In the genomic region with DNA sequence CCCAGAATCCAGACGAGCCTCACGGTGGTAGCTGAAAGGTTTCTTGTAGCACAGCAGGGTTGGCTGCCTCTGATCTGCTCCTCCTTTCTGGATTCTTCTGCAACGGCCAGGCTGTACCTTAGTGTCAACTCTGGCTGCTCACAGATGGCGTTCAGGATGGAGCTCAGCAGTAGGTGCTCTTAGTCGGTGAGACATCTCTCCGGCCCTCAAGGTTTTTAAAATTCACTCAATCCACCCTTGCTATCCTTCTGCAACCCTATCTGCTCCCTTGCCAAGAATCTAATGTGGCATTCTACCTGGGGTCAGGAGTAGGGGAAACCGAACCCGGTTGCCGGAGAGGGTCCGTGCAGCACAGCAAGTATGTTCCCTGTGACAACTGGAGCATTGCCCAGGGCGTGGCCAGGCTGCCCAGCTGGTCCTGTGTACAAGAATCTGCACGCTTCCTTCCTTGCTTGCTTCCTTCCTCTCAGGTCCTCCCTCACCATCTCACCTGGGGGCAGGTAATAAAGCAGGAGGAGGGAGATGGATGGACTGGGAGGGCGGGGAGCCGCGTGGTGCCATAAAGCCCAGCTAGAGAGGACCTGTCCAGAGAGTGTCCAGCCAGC, we compare ENCODE assay signal across 9 mouse cellular contexts. TPM values are rescaled to one million over a fixed set of nuclear protein-coding genes. Genes with fewer than 3 reads are reported as not detected.
DNase-seq lines count a peak whose midpoint lies in the region; ATAC-seq lines count a peak whose summit lies in the region.
"Had no signal": no experiment of that assay in that cellular context is flagged by ENCODE, and none has a peak within 500 bp of the region (broad histone marks: within the 10 kb centered on the region; RNA-seq: fewer than 3 reads in every experiment).

Gene Bhlha9 (plus strand): TSS at position 600 of the 605 bp plus-strand sequence.

- no peak for DNase-seq in heart, embryonic 10.5 days (ENCODE audit: low spot score)
- no peak for DNase-seq in heart, postnatal 36 days
- DNase-seq in urinary bladder, postnatal 14 days (ENCODE audit: low spot score) = peak; percentile 12
- no peak for DNase-seq in urinary bladder, adult 2 months (ENCODE audit: low spot score)
- DNase-seq in limb, embryonic 11.5 days (ENCODE audit: low spot score) = no peak
- no peak for DNase-seq in retina, embryonic 14.5 days (ENCODE audit: low spot score)
- DNase-seq in gastrocnemius, adult 18-20 months (ENCODE audit: low spot score) = no peak

- no peak for ATAC-seq in limb, embryonic 11.5 days (ENCODE audit: insufficient number of reproducible peaks, low FRiP score, low TSS enrichment, low read depth)
- no peak for ATAC-seq in monocyte, adult 5-6 weeks (replicated peaks; ENCODE audit: insufficient number of reproducible peaks, low FRiP score, low TSS enrichment, poor library complexity, severe bottlenecking)

- peak within 1 kb of the TSS; percentile 78 for H3K4me2 ChIP-seq in limb, embryonic 11.5 days (ENCODE audit: low read depth, severe bottlenecking)

- no peak within 1 kb of the TSS for H3K27ac ChIP-seq in heart, embryonic 10.5 days
- no peak within 1 kb of the TSS for H3K27ac ChIP-seq in limb, embryonic 11.5 days (replicated peaks; ENCODE audit: low read depth, low read length)

- peak within 1 kb of the TSS; percentile 57 for H3K4me3 ChIP-seq in heart, embryonic 10.5 days
- peak within 1 kb of the TSS; percentile 36 for H3K4me3 ChIP-seq in limb, embryonic 11.5 days (ENCODE audit: low read depth, low read length)

- intact Hi-C loops in heart, postnatal 36 days (cut with DNase I) = no loop called here

- peak within 1 kb of the TSS; percentile 58 for H3K9ac ChIP-seq in limb, embryonic 11.5 days (ENCODE audit: low read length)

- no peaks in the 10 kb centered on the region for H3K9me3 ChIP-seq in heart, embryonic 10.5 days
- no peaks in the 10 kb centered on the region for H3K9me3 ChIP-seq in limb, embryonic 11.5 days (ENCODE audit: control insufficient read depth, low read length)

- H3K36me3 ChIP-seq in heart, embryonic 10.5 days = no peaks in the 10 kb centered on the region
- H3K36me3 ChIP-seq in limb, embryonic 11.5 days (ENCODE audit: control insufficient read depth, insufficient read depth, low read length) = no peaks in the 10 kb centered on the region

- WGBS in heart, embryonic 10.5 days = 55% methylated on average over 15 of the region's 15 CpGs
- 57% methylated on average over 15 of the region's 15 CpGs for WGBS in limb, embryonic 11.5 days

- H3K27me3 ChIP-seq in heart, embryonic 10.5 days (ENCODE audit: insufficient read depth, poor library complexity, severe bottlenecking) = peaks cover 95% of the 10 kb centered on the region
- H3K27me3 ChIP-seq in limb, embryonic 11.5 days (ENCODE audit: control insufficient read depth, insufficient read depth, low read length) = peaks cover 43% of the 10 kb centered on the region

- peaks cover 11% of the 10 kb centered on the region for H3K4me1 ChIP-seq in heart, embryonic 10.5 days
- H3K4me1 ChIP-seq in limb, embryonic 11.5 days (ENCODE audit: control insufficient read depth, insufficient read depth, low read length) = peaks cover 6% of the 10 kb centered on the region; the same call in 1 of the 2 replicates

RNA-seq across cellular contexts. Expression of gene Bhlha9, which starts in this region (rescaled TPM):
- 0.31 and 2.1 TPM in 2 replicates for polyA plus RNA-seq in heart, embryonic 10.5 days (2016; fragmentation: Nextera tagmentation; extraction: Ambion mirVana)
- total RNA-seq in heart, postnatal 36 days (2021) = not detected
- polyA plus RNA-seq in urinary bladder, adult 2 months (2012; rRNA removed) = not detected in 2 replicates
- polyA plus RNA-seq in limb, embryonic 11.5 days (2014; fragmentation: Nextera tagmentation; extraction: Ambion mirVana) = 13.8 and 16.2 TPM in 2 replicates
- not detected in 3 replicates for total RNA-seq in monocyte, adult 5-6 weeks (2017)
- total RNA-seq in gastrocnemius, adult 18-20 months (2021) = not detected
- polyA plus RNA-seq: spleen, adult 2 months had no signal
